Mouse (Mus musculus) layer of hippocampus, adult 11-12 months (tissue): ENCODE measurements around the gene Nfya.

ENCODE experiments used
- DNase-seq: peaks from one replicate; pipeline ENCODE4 v3.0.0; 2022; ENCODE audit warnings: low spot score

Nfya gene

DNA sequence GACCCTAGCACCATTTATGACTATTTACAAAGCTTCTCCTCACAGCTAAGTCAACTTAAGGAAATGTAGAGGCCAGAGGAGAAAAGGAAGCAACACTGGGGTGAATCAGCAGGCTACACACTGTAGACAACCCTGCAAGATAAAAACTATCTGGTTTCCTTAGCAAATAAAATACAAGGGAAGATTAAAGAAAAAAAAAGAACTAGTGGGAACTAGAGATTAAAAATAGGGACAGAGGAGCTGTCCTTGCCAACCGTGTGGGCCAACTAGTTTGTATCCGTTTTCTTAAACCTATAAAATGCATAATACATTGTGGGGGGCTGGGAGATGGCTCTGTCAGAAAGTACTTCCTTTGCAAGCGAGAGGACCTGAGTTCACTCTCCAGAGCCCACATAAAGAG, 67.8 kb downstream of the Nfya start:
- no peak for DNase-seq

DNA sequence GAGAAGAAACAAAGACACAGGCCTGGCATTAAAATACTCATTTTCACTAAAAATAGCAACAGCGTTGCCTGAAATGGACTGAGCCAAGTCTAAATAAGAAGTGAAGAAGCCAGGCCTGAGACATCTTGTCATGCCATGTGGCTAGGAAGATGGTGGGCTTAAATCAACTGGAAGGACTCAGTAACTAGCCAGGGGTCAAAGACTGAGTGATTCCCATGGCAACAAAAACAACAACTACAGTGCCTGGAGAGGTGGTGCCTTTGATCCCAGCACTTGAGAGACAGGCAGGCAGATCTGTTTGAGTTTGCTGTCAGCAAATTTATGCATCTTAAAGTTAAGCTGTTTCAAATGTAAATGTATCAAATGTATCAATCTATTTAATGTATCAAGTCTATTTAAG, 69.4 kb downstream of the Nfya start:
- DNase-seq, result no peak
